Mouse (Mus musculus): ENCODE data around the gene Slc25a20. TPM values are rescaled to one million over a fixed set of nuclear protein-coding genes. Genes with fewer than 3 reads are reported as not detected.

Slc25a20 gene
- polyA plus RNA-seq (2017; shearing (Covaris generic)) = 57.1 TPM

GRCm38 (mm10) chr9:108661677-108662612 is at the start of gene Slc25a20:
Slc25a20 (plus strand) TSS chr9:108662088.

GRCm38 (mm10) chr9:108648611-108649560 is 13.0 kb upstream of the Slc25a20 start, which contains the start of gene Arih2:
Arih2 (minus strand) TSS chr9:108649386.

GRCm38 (mm10) chr9:108689106-108689505 is 27.2 kb downstream of the Slc25a20 start, which contains the start of gene Prkar2a:
Prkar2a (plus strand) TSS chr9:108689314.

Other genes with a start within 250 kb of the Slc25a20 start
- gene Ccdc36, start 233.6 kb upstream of the Slc25a20 start, polyA plus RNA-seq (2017; shearing (Covaris generic)) = not detected
- not detected for gene BC048562, start 225.6 kb upstream of the Slc25a20 start, polyA plus RNA-seq (2017; shearing (Covaris generic))
- gene Ccdc71, start 201.6 kb upstream of the Slc25a20 start, polyA plus RNA-seq (2017; shearing (Covaris generic)) = 54.7 TPM
- 5.2 TPM for gene Klhdc8b, start 200.5 kb upstream of the Slc25a20 start, polyA plus RNA-seq (2017; shearing (Covaris generic))
- 0.20 TPM for gene Lamb2, start 182.4 kb upstream of the Slc25a20 start, polyA plus RNA-seq (2017; shearing (Covaris generic))
- gene Usp19, start 171.5 kb upstream of the Slc25a20 start, polyA plus RNA-seq (2017; shearing (Covaris generic)) = 169 TPM
- gene Qars, start 154.4 kb upstream of the Slc25a20 start, polyA plus RNA-seq (2017; shearing (Covaris generic)) = 111 TPM
- gene Qrich1, start 145.3 kb upstream of the Slc25a20 start, polyA plus RNA-seq (2017; shearing (Covaris generic)) = 148 TPM
- 103 TPM for gene Impdh2, start 101.8 kb upstream of the Slc25a20 start, polyA plus RNA-seq (2017; shearing (Covaris generic))
- 79.9 TPM for gene Ndufaf3, start 94.7 kb upstream of the Slc25a20 start, polyA plus RNA-seq (2017; shearing (Covaris generic))
- gene Dalrd3, start 92.2 kb upstream of the Slc25a20 start, polyA plus RNA-seq (2017; shearing (Covaris generic)) = 158 TPM
- 99.9 TPM for gene Wdr6, start 83.3 kb upstream of the Slc25a20 start, polyA plus RNA-seq (2017; shearing (Covaris generic))
- 16.5 TPM for gene P4htm, start 64.4 kb upstream of the Slc25a20 start, polyA plus RNA-seq (2017; shearing (Covaris generic))
- gene Arih2, start 12.7 kb upstream of the Slc25a20 start, polyA plus RNA-seq (2017; shearing (Covaris generic)) = 72.9 TPM
- gene Prkar2a, start 27.2 kb downstream of the Slc25a20 start, polyA plus RNA-seq (2017; shearing (Covaris generic)) = 3.2 TPM
- 21.2 TPM for gene Ip6k2, start 121.7 kb downstream of the Slc25a20 start, polyA plus RNA-seq (2017; shearing (Covaris generic))
- 5.2 TPM for gene Nckipsd, start 146.3 kb downstream of the Slc25a20 start, polyA plus RNA-seq (2017; shearing (Covaris generic))
- gene Celsr3, start 164.2 kb downstream of the Slc25a20 start, polyA plus RNA-seq (2017; shearing (Covaris generic)) = 0.06 TPM
- gene Slc26a6, start 191.2 kb downstream of the Slc25a20 start, polyA plus RNA-seq (2017; shearing (Covaris generic)) = 19.5 TPM

Data from activated CD4-positive, CD25-positive, alpha-beta regulatory T cell, adult 9 weeks (primary cell).